Mouse (Mus musculus): ENCODE measurements around the gene Jakmip3. TPM values are rescaled to one million over a fixed set of nuclear protein-coding genes. Genes with fewer than 3 reads are reported as not detected.
A peak's percentile ranks its signal among the peaks of the same experiment; 100 is the strongest.

The Jakmip3 gene
- polyA plus RNA-seq (2015; fragmentation: Nextera tagmentation; extraction: Ambion mirVana), result 0.14 and 0.16 TPM in 2 replicates

DNA sequence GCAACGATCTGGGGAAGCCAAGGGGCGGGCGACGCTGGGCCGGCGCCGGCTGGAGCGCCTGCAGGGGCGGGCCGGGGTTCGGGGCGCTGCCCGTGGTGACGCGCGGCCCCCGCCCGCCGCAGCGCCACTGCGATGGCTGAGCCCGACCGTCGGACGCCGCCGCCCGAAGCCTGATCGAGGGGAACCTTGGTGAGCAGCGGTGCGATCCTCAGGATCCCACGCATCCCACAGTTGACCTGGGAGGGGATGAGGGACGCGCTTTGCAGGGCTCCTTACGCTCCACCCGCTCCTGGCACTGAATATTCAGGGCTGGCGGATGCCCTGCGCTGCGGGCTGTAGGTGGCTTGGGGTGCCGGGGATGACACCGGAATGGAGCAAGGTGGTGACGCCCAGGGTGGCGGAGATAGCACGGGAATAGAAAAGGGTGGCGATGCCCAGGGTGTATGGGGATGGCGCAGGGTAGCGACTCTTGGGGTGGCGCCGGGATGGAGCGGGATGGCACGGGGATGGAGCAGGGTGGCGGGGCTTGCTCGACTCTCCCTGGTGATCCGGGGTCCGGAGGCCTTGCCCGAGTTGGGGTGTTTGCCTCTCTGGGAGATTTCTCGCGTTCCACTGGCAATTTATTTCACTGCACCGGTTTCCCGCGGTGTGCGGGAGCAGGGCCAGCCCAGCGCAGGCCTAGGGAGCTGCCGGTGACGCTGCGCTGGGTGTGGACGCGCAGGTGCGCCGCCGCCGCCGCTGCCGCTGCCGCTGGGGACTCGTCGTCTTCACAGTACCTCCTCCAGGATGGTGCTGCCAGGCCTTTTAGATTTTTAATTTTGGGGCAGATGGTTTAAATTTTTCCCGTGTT, at the start of gene Jakmip3:
Jakmip3 (plus strand) TSS at position 119 of the 850 bp plus-strand sequence.
- Histone ChIP-seq H3K9ac (ENCODE audit: low read depth, low read length) (no peak within 1 kb of the TSS), H3K36me3 (ENCODE audit: control insufficient read depth, insufficient read depth) (no peaks in the 10 kb centered on the region), H3K27ac (ENCODE audit: low read depth, low read length) (no peak within 1 kb of the TSS), H3K4me2 (replicated peaks; ENCODE audit: low read depth) (peak within 1 kb of the TSS; percentile 52), H3K4me3 (ENCODE audit: low read depth, low read length) (peak within 1 kb of the TSS; percentile 30), H3K4me1 (replicated peaks; ENCODE audit: control insufficient read depth, insufficient read depth, low read length) (no peaks in the 10 kb centered on the region), H3K27me3 (replicated peaks; ENCODE audit: control insufficient read depth, insufficient read depth, low read length) (peaks cover 38% of the 10 kb centered on the region), H3K9me3 (ENCODE audit: control insufficient read depth) (no peaks in the 10 kb centered on the region)
- no peak for TF ChIP-seq CTCF (IDR thresholded peaks at IDR 0.05; ENCODE audit: low read depth)
- no peak for ATAC-seq
- under 1% methylated on average over 78 of the region's 78 CpGs for WGBS

DNA sequence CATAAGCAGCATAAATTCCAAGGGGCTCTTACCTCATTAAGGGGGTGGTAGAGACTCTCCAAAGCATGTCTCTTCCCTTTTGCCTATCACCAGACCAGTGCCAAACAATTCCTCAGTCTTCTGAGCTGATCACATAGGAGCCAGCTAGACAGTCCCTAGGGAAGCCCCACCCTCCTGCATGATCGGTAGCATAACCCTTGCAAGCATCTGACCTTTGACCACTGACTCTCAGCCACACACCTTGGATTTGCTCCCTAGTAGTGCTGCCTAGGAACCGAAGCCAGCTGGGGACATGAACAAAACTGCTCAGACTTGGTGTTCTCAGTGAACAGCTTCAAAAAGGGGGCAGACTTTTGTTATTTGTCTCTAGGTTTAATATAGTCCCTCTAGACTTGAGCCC, 42.4 kb upstream of the Jakmip3 start:
- Histone ChIP-seq H3K4me2 (replicated peaks; ENCODE audit: low read depth) (no peak overlapping the region), H3K4me1 (replicated peaks; ENCODE audit: control insufficient read depth, insufficient read depth, low read length) (no peaks in the 10 kb centered on the region), H3K27ac (ENCODE audit: low read depth, low read length) (no peak overlapping the region), H3K9ac (ENCODE audit: low read depth, low read length) (no peak overlapping the region), H3K27me3 (replicated peaks; ENCODE audit: control insufficient read depth, insufficient read depth, low read length) (no peaks in the 10 kb centered on the region), H3K9me3 (ENCODE audit: control insufficient read depth) (no peaks in the 10 kb centered on the region), H3K36me3 (ENCODE audit: control insufficient read depth, insufficient read depth) (peaks cover 25% of the 10 kb centered on the region), H3K4me3 (ENCODE audit: low read depth, low read length) (no peak overlapping the region)
- peak; percentile 86 for ATAC-seq
- 24% methylated on average over 2 of the region's 2 CpGs for WGBS
- TF ChIP-seq CTCF (IDR thresholded peaks at IDR 0.05; ENCODE audit: low read depth), result no peak

DNA sequence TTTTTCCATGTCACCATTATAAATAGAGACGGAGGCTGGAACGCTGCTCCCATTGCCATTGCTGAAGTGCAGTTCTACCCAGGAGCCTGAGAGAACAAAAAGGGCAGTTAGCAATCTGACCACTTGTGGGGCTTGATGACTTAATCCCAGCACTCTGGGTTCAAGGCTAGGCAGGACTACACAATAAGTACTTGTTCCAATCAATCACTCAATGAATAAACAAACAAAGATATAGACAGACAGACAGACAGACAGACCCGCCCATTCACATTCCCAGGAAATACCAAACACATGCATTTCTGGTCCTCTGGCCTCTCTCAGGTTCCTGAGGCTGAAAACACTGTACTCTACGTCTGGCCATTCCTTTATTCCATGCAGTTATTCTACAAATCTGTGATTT, 41.8 kb upstream of the Jakmip3 start:
- no peak overlapping the region for H3K9ac ChIP-seq (ENCODE audit: low read depth, low read length)
- H3K27me3 ChIP-seq (replicated peaks; ENCODE audit: control insufficient read depth, insufficient read depth, low read length), result no peaks in the 10 kb centered on the region
- WGBS, result 74% methylated on average over 4 of the region's 4 CpGs
- H3K4me1 ChIP-seq (replicated peaks; ENCODE audit: control insufficient read depth, insufficient read depth, low read length), result no peaks in the 10 kb centered on the region
- H3K4me3 ChIP-seq (ENCODE audit: low read depth, low read length), result no peak overlapping the region
- H3K4me2 ChIP-seq (replicated peaks; ENCODE audit: low read depth), result no peak overlapping the region
- ATAC-seq, result no peak
- H3K27ac ChIP-seq (ENCODE audit: low read depth, low read length), result no peak overlapping the region
- TF ChIP-seq CTCF (IDR thresholded peaks at IDR 0.05; ENCODE audit: low read depth), result no peak
- H3K36me3 ChIP-seq (ENCODE audit: control insufficient read depth, insufficient read depth), result peaks cover 19% of the 10 kb centered on the region; the same call in 1 of the 2 replicates
- H3K9me3 ChIP-seq (ENCODE audit: control insufficient read depth), result no peaks in the 10 kb centered on the region

DNA sequence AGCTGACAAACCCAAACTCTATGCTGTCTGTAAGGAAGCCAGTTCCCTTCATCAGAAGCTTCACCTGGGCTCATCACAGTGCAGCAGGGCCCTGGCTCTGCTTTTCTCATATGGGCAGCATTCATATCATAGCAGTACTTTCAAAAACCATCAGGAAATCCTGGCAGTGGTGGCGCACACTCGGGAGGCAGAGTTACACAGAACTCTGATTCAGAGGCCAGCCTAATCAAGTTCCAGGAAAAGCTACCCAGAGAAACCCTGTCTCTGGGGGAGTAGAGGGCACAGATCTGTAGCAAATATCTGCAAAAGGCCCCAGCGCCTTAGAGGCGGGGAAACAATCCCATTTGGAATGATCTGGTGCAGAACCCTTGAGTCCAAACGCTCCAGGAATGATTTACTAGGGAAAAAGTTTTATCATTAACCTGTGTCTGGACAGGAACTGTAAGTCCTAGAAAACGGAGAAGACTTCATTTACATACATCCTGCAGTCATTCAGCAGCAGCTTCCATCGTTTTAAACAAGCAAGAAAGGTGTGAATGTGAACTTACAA, 36.6 kb upstream of the Jakmip3 start:
- Histone ChIP-seq H3K36me3 (ENCODE audit: control insufficient read depth, insufficient read depth) (no peaks in the 10 kb centered on the region), H3K4me3 (ENCODE audit: low read depth, low read length) (no peak overlapping the region), H3K9ac (ENCODE audit: low read depth, low read length) (no peak overlapping the region), H3K4me2 (replicated peaks; ENCODE audit: low read depth) (peak overlapping the region; percentile 37), H3K27ac (ENCODE audit: low read depth, low read length) (no peak overlapping the region), H3K27me3 (replicated peaks; ENCODE audit: control insufficient read depth, insufficient read depth, low read length) (no peaks in the 10 kb centered on the region), H3K9me3 (ENCODE audit: control insufficient read depth) (no peaks in the 10 kb centered on the region), H3K4me1 (replicated peaks; ENCODE audit: control insufficient read depth, insufficient read depth, low read length) (peaks cover 8% of the 10 kb centered on the region; the same call in 1 of the 2 replicates)
- WGBS, result 28% methylated on average over 7 of the region's 7 CpGs
- no peak for ATAC-seq
- no peak for TF ChIP-seq CTCF (IDR thresholded peaks at IDR 0.05; ENCODE audit: low read depth)

DNA sequence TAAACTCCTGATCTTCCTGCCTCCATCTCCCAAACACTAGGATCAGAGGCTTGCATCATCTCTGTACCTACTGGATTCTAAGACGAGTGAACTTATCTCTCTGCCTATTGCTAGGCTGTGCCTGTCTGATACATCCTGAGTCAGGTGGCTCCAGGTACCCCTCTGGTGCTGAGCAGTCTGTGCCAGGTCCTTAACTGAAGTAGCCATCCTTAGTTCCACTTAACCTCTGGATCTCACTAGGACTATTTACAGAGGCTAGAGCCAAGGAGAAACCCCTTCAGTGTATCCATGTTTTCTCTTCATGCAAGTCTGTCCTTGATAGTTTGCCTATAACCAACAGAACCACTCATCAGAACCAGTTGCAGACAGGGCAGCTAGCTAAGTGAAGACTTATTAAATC, 34.1 kb upstream of the Jakmip3 start:
- H3K27me3 ChIP-seq (replicated peaks; ENCODE audit: control insufficient read depth, insufficient read depth, low read length), result no peaks in the 10 kb centered on the region
- no peak overlapping the region for H3K9ac ChIP-seq (ENCODE audit: low read depth, low read length)
- H3K9me3 ChIP-seq (ENCODE audit: control insufficient read depth), result no peaks in the 10 kb centered on the region
- H3K27ac ChIP-seq (ENCODE audit: low read depth, low read length), result no peak overlapping the region
- TF ChIP-seq CTCF (IDR thresholded peaks at IDR 0.05; ENCODE audit: low read depth), result no peak
- H3K4me1 ChIP-seq (replicated peaks; ENCODE audit: control insufficient read depth, insufficient read depth, low read length), result peaks cover 13% of the 10 kb centered on the region
- no peak for ATAC-seq
- no peak overlapping the region for H3K4me3 ChIP-seq (ENCODE audit: low read depth, low read length)
- H3K36me3 ChIP-seq (ENCODE audit: control insufficient read depth, insufficient read depth), result no peaks in the 10 kb centered on the region
- WGBS, result 50% methylated on average over 1 of the region's 1 CpGs
- peak overlapping the region; percentile 95 for H3K4me2 ChIP-seq (replicated peaks; ENCODE audit: low read depth)

DNA sequence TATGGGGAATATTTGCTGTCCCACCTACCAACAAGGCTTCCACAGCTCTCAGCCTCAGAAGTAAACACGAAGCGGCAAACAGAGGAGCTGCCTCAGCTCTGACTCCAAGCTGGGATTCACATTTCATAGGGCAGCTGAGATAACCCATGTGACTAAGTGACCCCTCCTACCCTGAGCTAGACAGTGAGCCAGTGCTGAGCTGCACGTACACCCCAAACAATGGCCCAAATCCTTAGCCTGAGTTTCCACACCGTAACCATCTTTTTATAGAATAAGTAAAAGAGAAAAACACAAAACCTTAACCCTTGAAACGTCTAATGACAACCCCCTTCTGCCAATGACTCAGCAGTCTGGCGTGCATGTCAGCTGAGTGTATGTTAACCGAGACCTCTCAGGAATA, 33.5 kb upstream of the Jakmip3 start:
- no peak for TF ChIP-seq CTCF (IDR thresholded peaks at IDR 0.05; ENCODE audit: low read depth)
- H3K27ac ChIP-seq (ENCODE audit: low read depth, low read length), result no peak overlapping the region
- ATAC-seq, result peak; percentile 11; the same call in 1 of the 2 replicates

More for the DNA sequence above, 33.5 kb upstream of the Jakmip3 start:
- H3K4me3 ChIP-seq (ENCODE audit: low read depth, low read length), result peak overlapping the region; percentile 11; the same call in 1 of the 2 replicates
- H3K27me3 ChIP-seq (replicated peaks; ENCODE audit: control insufficient read depth, insufficient read depth, low read length), result no peaks in the 10 kb centered on the region
- peaks cover 13% of the 10 kb centered on the region for H3K4me1 ChIP-seq (replicated peaks; ENCODE audit: control insufficient read depth, insufficient read depth, low read length)
- H3K4me2 ChIP-seq (replicated peaks; ENCODE audit: low read depth), result peak overlapping the region; percentile 95
- 14% methylated on average over 7 of the region's 7 CpGs for WGBS
- H3K9ac ChIP-seq (ENCODE audit: low read depth, low read length), result 0 out of 2 replicates have a peak overlapping the region, but pooled peaks have one; percentile 12
- no peaks in the 10 kb centered on the region for H3K36me3 ChIP-seq (ENCODE audit: control insufficient read depth, insufficient read depth)
- H3K9me3 ChIP-seq (ENCODE audit: control insufficient read depth), result no peaks in the 10 kb centered on the region
